Mouse (Mus musculus): ENCODE results near the gene Cdk8. TPM values are rescaled to one million over a fixed set of nuclear protein-coding genes. Genes with fewer than 3 reads are reported as not detected.
"Not testable (repeated sequence)": the region's sequence is repeated elsewhere in the genome, so short reads cannot be mapped to it uniquely, and the experiment has no call there.

The Cdk8 gene
- 13.1 and 14.4 TPM in 2 replicates for polyA plus RNA-seq (2015; fragmentation: Nextera tagmentation; extraction: Ambion mirVana)

DNA sequence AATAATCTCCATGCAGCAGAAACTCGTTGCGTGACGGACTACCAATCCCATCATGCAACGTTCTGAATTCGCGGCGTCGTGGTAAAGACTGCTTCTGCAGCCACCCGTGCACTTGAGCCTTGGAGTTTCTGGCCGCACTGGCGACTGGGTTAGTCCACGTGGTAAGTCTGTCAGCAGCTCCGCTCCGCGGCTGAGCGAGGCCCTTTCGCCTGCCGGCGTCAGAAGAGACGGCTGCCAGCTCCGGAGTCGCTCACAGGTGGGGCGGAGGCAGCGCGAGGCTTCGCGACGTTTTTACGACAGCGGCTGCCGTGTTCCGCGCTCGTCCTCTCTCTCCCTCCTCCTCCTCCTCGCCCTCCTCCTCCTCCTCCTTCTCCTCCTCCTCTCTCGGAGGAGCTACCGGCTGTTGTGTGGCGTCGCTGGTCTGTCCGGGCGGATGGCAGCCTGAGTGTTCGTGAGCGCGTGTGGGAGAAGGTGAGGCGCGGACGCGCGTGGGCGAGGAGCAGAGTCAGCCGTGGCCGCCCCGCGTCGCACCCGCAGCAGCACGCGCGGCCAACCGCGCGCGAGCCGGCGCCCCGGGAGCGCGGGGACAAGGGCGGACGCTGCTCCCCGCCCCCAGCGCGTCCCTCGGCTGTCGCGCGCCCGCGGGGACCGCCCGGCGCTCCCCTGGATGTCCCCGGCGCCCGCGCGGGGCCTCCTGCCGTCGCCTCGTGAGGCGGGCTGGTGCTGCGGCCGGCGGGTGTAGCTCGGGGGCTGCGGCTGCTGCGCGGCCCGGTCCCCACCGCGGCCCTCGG lies at the start of gene Cdk8:
Gene Cdk8, plus strand, starts transcription at position 367 of the 791 bp plus-strand sequence.
- peak within 1 kb of the TSS; percentile 99 for H3K27ac ChIP-seq
- H3K9me3 ChIP-seq = no peaks in the 10 kb centered on the region
- ATAC-seq (ENCODE audit: insufficient number of reproducible peaks, low FRiP score, low TSS enrichment, low read depth) = peak; percentile 89
- peak within 1 kb of the TSS; percentile 78 for H3K4me2 ChIP-seq
- peak within 1 kb of the TSS; percentile 82 for H3K4me3 ChIP-seq
- no peaks in the 10 kb centered on the region for H3K27me3 ChIP-seq
- peak within 1 kb of the TSS; percentile 89 for H3K9ac ChIP-seq
- H3K36me3 ChIP-seq = no peaks in the 10 kb centered on the region
- peaks cover 14% of the 10 kb centered on the region for H3K4me1 ChIP-seq
- WGBS = under 1% methylated on average over 67 of the region's 102 CpGs

- not testable (repeated sequence) for H3K4me2 ChIP-seq; H3K27me3 ChIP-seq; H3K9ac ChIP-seq; H3K4me1 ChIP-seq; H3K36me3 ChIP-seq; ATAC-seq (ENCODE audit: insufficient number of reproducible peaks, low FRiP score, low TSS enrichment, low read depth); H3K9me3 ChIP-seq; H3K27ac ChIP-seq; H3K4me3 ChIP-seq
- WGBS = 73% methylated on average over 4 of the region's 4 CpGs
Measured at GRCm38 (mm10) chr5:146185204-146185603, 45.8 kb upstream of the Cdk8 start, which contains the start of gene 1700001J03Rik. TSS of gene 1700001J03Rik (minus strand) at chr5:146185304.

DNA sequence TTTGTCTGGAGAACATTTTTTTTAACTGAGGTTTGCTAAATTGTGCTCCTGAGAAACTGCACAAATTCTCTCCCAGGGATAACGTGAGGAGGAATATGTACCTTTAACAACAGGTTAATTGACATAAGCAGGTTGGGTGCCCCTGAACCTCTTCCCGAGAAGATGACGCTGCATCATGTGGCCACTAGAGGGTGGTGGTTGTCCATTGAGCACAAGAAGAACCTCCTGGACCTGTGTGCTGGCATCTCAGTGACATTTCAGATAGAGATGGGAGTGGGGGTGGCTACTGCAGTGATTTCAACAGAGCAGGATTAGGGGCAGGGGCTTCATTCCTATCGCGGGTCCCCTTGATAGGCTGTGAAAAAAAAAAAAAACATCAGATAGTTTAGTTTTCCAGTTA lies 43.6 kb upstream of the Cdk8 start:
- not testable (repeated sequence) for H3K4me3 ChIP-seq; H3K4me1 ChIP-seq; H3K27me3 ChIP-seq; ATAC-seq (ENCODE audit: insufficient number of reproducible peaks, low FRiP score, low TSS enrichment, low read depth); H3K4me2 ChIP-seq; H3K9me3 ChIP-seq; H3K27ac ChIP-seq; H3K9ac ChIP-seq; H3K36me3 ChIP-seq
- WGBS = 28% methylated on average over 5 of the region's 5 CpGs

DNA sequence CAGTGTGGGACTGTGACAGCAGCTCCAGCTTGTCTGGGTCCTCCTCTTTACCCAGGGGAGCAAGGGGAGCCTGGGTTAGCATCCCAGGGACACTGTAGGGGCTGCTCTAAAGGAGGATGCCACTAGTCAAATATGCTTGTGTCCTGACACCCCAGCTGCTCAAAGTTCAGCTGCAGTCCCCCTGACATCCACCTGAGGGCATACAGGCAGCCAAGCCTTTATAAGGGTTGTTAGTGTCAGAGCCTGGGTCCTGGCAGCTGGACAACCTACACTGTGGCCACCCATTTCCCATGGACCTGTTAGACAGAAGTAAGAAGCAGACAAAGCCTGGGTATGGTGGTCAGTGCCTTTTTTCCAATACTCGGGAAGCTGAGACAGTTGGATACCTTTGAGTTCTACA lies 42.9 kb upstream of the Cdk8 start:
- H3K4me3 ChIP-seq = no peak overlapping the region
- no peaks in the 10 kb centered on the region for H3K4me1 ChIP-seq
- ATAC-seq (ENCODE audit: insufficient number of reproducible peaks, low FRiP score, low TSS enrichment, low read depth) = no peak
- H3K4me2 ChIP-seq = no peak overlapping the region
- H3K9ac ChIP-seq = no peak overlapping the region
- 93% methylated on average over 1 of the region's 1 CpGs for WGBS
- H3K36me3 ChIP-seq = no peaks in the 10 kb centered on the region
- no peaks in the 10 kb centered on the region for H3K9me3 ChIP-seq
- H3K27me3 ChIP-seq = no peaks in the 10 kb centered on the region
- H3K27ac ChIP-seq = no peak overlapping the region

DNA sequence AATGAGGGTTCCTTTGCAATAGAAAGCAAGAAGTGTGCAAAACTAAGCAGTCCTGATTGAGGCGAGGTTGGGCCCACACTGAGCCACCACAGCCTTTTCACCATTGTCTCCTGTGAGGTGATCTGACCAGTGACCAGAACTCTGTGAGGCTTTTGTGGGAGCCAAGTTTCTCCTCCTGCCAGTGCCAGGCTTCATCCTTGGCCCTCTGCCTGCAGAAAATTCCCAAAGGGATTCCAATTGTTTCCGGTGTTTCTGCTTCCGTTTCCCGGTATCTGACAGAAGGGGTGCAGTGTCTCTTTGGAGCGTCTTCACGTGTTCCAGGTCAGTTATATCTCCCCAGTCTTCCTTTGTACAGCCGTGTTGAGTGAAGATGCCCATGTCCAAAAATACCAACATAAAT lies 42.3 kb upstream of the Cdk8 start:
- no peaks in the 10 kb centered on the region for H3K27me3 ChIP-seq
- H3K4me1 ChIP-seq = no peaks in the 10 kb centered on the region
- ATAC-seq (ENCODE audit: insufficient number of reproducible peaks, low FRiP score, low TSS enrichment, low read depth) = no peak
- H3K36me3 ChIP-seq = no peaks in the 10 kb centered on the region
- no peak overlapping the region for H3K27ac ChIP-seq
- no peak overlapping the region for H3K4me3 ChIP-seq
- WGBS = 90% methylated on average over 7 of the region's 7 CpGs
- H3K4me2 ChIP-seq = no peak overlapping the region
- H3K9me3 ChIP-seq = no peaks in the 10 kb centered on the region
- no peak overlapping the region for H3K9ac ChIP-seq

- Histone ChIP-seq H3K27me3 (no peaks in the 10 kb centered on the region), H3K9ac (no peak overlapping the region), H3K4me1 (no peaks in the 10 kb centered on the region), H3K27ac (no peak overlapping the region), H3K9me3 (no peaks in the 10 kb centered on the region), H3K36me3 (no peaks in the 10 kb centered on the region), H3K4me3 (no peak overlapping the region), H3K4me2 (no peak overlapping the region)
- ATAC-seq (ENCODE audit: insufficient number of reproducible peaks, low FRiP score, low TSS enrichment, low read depth) = no peak
- 63% methylated on average over 4 of the region's 4 CpGs for WGBS
Measured at GRCm38 (mm10) chr5:146190093-146190492, 40.9 kb upstream of the Cdk8 start.

- no peaks in the 10 kb centered on the region for H3K36me3 ChIP-seq
- no peak overlapping the region for H3K4me2 ChIP-seq
- no peaks in the 10 kb centered on the region for H3K27me3 ChIP-seq
- no peaks in the 10 kb centered on the region for H3K4me1 ChIP-seq
- no peak overlapping the region for H3K4me3 ChIP-seq
- no peak for ATAC-seq (ENCODE audit: insufficient number of reproducible peaks, low FRiP score, low TSS enrichment, low read depth)
- no peak overlapping the region for H3K27ac ChIP-seq
- WGBS = 60% methylated on average over 3 of the region's 3 CpGs
- H3K9ac ChIP-seq = no peak overlapping the region
- H3K9me3 ChIP-seq = no peaks in the 10 kb centered on the region
Measured at GRCm38 (mm10) chr5:146190501-146191269, 40.3 kb upstream of the Cdk8 start.

DNA sequence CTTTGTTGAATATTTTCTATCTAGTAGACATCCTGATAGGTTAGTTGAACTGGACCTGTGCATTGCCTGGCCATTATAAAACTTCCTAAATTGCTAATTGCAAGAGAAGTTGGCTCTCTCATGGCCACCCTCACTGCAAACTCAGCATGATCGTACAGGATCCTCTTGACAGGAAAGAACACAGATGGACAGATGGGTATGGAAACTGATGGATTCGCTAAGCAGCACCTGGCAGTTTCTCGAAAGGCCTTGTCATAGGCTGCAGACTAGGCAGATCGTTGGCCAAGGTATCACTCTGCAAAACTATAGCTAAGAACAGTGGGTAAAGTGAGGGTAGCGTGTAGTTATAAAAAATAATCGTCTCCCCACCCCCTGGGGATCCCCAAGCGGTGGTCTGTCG lies 37.7 kb upstream of the Cdk8 start:
- 79% methylated on average over 8 of the region's 8 CpGs for WGBS
- H3K9ac ChIP-seq = no peak overlapping the region
- no peaks in the 10 kb centered on the region for H3K9me3 ChIP-seq
- no peak overlapping the region for H3K4me3 ChIP-seq
- no peak overlapping the region for H3K27ac ChIP-seq
- no peaks in the 10 kb centered on the region for H3K36me3 ChIP-seq
- H3K4me2 ChIP-seq = no peak overlapping the region
- H3K27me3 ChIP-seq = no peaks in the 10 kb centered on the region
- ATAC-seq (ENCODE audit: insufficient number of reproducible peaks, low FRiP score, low TSS enrichment, low read depth) = no peak
- H3K4me1 ChIP-seq = no peaks in the 10 kb centered on the region

DNA sequence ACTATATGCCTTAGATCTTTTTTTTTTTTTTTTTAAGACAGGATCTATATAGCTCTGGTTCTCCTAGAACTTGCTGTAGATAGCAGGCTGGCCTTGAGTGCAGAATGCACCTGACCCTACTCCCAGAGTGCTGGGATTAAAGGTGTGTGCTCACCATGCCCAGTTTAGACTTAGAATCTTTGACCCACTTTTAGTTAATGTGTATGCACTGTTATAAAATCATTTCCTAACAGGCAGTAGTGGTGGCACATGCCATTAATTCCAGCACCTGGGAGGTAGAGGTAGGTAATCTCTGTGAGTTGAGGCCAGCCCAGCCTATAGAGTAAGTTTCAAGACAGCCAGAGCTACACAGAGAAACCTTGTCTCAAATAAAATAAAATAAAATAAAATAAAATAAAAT lies 32.0 kb upstream of the Cdk8 start:
- Histone ChIP-seq H3K9me3 (no peaks in the 10 kb centered on the region), H3K4me3 (no peak overlapping the region), H3K36me3 (peaks cover 25% of the 10 kb centered on the region), H3K27me3 (no peaks in the 10 kb centered on the region), H3K4me1 (no peaks in the 10 kb centered on the region), H3K4me2 (no peak overlapping the region), H3K27ac (no peak overlapping the region), H3K9ac (no peak overlapping the region)
- no peak for ATAC-seq (ENCODE audit: insufficient number of reproducible peaks, low FRiP score, low TSS enrichment, low read depth)

DNA sequence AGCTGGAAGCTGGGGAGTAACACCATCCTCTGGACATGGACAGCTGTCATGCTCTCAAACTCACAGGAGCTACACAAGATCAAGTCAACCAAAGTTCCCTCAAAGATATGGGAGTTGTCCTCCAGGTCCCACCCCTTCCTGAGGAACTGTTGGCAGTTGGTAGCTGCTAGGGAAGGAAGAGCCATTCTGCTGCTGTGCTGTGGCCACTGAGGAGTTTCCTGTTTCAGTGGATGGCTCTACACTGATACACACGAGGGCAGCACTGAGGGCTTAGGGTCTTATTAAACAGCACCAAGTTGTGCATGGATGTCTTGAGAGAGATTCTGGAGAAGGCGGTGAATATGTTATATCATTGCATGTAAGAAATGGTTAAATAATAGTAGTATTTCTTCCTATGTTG lies 31.5 kb upstream of the Cdk8 start:
- H3K4me3 ChIP-seq = no peak overlapping the region
- WGBS = 83% methylated on average over 2 of the region's 2 CpGs
- H3K27ac ChIP-seq = no peak overlapping the region
- no peak overlapping the region for H3K9ac ChIP-seq
- H3K4me1 ChIP-seq = no peaks in the 10 kb centered on the region
- no peak for ATAC-seq (ENCODE audit: insufficient number of reproducible peaks, low FRiP score, low TSS enrichment, low read depth)
- H3K36me3 ChIP-seq = peaks cover 30% of the 10 kb centered on the region
- no peaks in the 10 kb centered on the region for H3K9me3 ChIP-seq
- H3K27me3 ChIP-seq = no peaks in the 10 kb centered on the region
- H3K4me2 ChIP-seq = no peak overlapping the region

- no peaks in the 10 kb centered on the region for H3K9me3 ChIP-seq
- peaks cover 40% of the 10 kb centered on the region for H3K36me3 ChIP-seq
- no peaks in the 10 kb centered on the region for H3K27me3 ChIP-seq
- H3K27ac ChIP-seq = no peak overlapping the region
- H3K9ac ChIP-seq = no peak overlapping the region
- H3K4me2 ChIP-seq = no peak overlapping the region
- no peak overlapping the region for H3K4me3 ChIP-seq
- 95% methylated on average over 6 of the region's 6 CpGs for WGBS
- no peaks in the 10 kb centered on the region for H3K4me1 ChIP-seq
- ATAC-seq (ENCODE audit: insufficient number of reproducible peaks, low FRiP score, low TSS enrichment, low read depth) = no peak
Measured at GRCm38 (mm10) chr5:146200580-146200979, 30.4 kb upstream of the Cdk8 start.

DNA sequence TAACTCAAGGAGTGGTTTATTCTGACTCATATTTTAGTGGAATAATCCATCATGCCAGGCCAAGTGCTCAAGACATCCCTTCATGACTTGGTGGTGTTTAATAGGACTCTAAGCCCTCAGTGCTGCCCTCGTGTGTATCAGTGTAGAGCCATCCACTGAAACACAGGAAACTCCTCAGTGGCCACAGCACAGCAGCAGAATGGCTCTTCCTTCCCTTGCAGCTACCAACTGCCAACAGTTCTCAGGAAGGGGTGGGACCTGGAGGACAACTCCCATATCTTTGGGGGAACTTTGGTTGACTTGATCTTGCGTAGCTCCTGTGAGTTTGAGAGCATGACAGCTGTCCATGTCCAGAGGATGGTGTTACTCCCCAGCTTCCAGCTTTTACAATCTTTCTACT lies 27.1 kb upstream of the Cdk8 start:
- WGBS = 84% methylated on average over 2 of the region's 2 CpGs

More for the DNA sequence above, 27.1 kb upstream of the Cdk8 start:
- Histone ChIP-seq H3K4me1 (no peaks in the 10 kb centered on the region), H3K27ac (no peak overlapping the region), H3K4me2 (no peak overlapping the region), H3K36me3 (peaks cover 73% of the 10 kb centered on the region), H3K4me3 (no peak overlapping the region), H3K9me3 (no peaks in the 10 kb centered on the region), H3K9ac (no peak overlapping the region), H3K27me3 (no peaks in the 10 kb centered on the region)
- no peak for ATAC-seq (ENCODE audit: insufficient number of reproducible peaks, low FRiP score, low TSS enrichment, low read depth)

Measured in limb, embryonic 15.5 days (tissue).